Mouse (Mus musculus) megakaryocyte, embryonic 14.5 days (primary cell): ENCODE measurements around the gene Slc39a3.

Experiments used
- FLI1 ChIP-seq: IDR thresholded peaks from 2 replicates; pipeline ENCODE4 v1.6.1; 2012; ENCODE audit warnings: low read length, inconsistent platforms, mixed read lengths
- GATA1 ChIP-seq: IDR thresholded peaks from 3 replicates; pipeline ENCODE4 v1.6.1; 2012; ENCODE audit warnings: mixed read lengths, low read length, inconsistent platforms, borderline replicate concordance

DNA sequence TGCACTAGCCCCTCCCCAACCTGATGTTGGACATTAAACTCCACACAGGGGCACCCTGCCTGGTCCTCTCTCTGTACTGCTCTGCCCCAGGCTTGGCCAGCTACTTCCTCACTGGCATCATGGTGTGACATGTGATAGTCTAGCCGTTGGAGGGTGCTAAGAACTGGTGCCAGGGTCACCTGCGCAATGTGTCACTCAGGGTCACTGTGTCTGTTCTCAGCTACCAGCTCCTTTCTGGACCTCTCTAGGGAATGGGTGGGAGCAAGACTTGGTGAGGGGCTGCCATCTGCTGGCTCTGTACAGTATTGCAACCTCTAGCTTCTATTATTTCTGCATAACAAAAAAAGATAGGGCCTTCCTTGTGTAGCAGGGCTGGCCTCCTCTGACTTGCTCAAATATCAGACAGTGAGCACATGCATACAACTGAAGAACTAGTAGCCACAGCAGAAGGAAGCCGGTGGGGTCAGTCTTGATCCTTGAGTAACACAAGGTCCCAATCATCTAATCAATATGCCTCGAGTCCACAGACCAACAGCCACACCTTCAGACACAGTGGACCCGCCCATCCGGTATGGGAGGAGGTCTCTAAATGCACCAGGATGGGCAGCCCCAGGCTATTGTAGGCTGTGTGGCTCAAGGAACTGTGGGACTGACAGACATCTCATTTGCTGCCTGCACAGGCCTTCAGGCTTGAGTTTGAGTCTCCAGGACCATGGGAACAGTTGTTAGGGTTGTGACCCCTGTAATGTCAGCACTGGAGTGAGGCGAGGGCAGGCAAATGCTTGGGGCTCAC, 45.1 kb upstream of the Slc39a3 start:
- TF ChIP-seq GATA1 (no peak), FLI1 (no peak)
